Mouse (Mus musculus) intestine, embryonic 14.5 days (tissue): ENCODE data around the gene Slc16a8. TPM values are rescaled to one million over a fixed set of nuclear protein-coding genes. Genes with fewer than 3 reads are reported as not detected.

Experiments
- ATAC-seq: fragments of 200-750 bp; cut with Nextera tagmentation; replicated peaks from 2 replicates; pipeline ENCODE4 v1.8.0; 2017; ENCODE audit warnings: low read depth, moderate number of reproducible peaks, moderate TSS enrichment, moderate library complexity; ENCODE audit not compliant: low FRiP score, low TSS enrichment
- DNase-seq: peaks from one replicate; pipeline ENCODE4 v3.0.0-alpha.2; 2018; ENCODE audit warnings: low spot score
- H3K27ac ChIP-seq: fragments of 300-500 bp; sonication (generic); 2 replicates; pipeline ENCODE4 v1.5.1; 2014; ENCODE audit warnings: low read depth, mild to moderate bottlenecking, control low read depth
- H3K27me3 ChIP-seq: fragments of 300-500 bp; sonication (generic); replicated peaks from 2 replicates; pipeline ENCODE4 v1.6.1; 2014; ENCODE audit warnings: low read length, control low read depth; ENCODE audit not compliant: control insufficient read depth, insufficient read depth
- H3K36me3 ChIP-seq: fragments of 300-500 bp; sonication (generic); 2 replicates; pipeline ENCODE4 v1.6.1; 2014; ENCODE audit warnings: low read length, control low read depth; ENCODE audit not compliant: control insufficient read depth, insufficient read depth
- H3K4me1 ChIP-seq: fragments of 300-500 bp; sonication (generic); replicated peaks from 2 replicates; pipeline ENCODE4 v1.6.1; 2014; ENCODE audit warnings: low read length, control low read depth, mixed read lengths; ENCODE audit not compliant: control insufficient read depth, insufficient read depth
- H3K4me2 ChIP-seq: fragments of 300-500 bp; sonication (generic); 2 replicates; pipeline ENCODE4 v1.6.1; 2014; ENCODE audit warnings: low read length
- H3K4me3 ChIP-seq: fragments of 300-500 bp; sonication (generic); 2 replicates; pipeline ENCODE4 v1.5.1; 2014; ENCODE audit warnings: low read depth, low read length, control low read depth, mixed read lengths
- H3K9ac ChIP-seq: fragments of 300-500 bp; sonication (generic); 2 replicates; pipeline ENCODE4 v1.6.1; 2014; ENCODE audit warnings: mild to moderate bottlenecking, low read length
- H3K9me3 ChIP-seq: fragments of 300-500 bp; sonication (generic); 2 replicates; pipeline ENCODE4 v1.6.1; 2016; ENCODE audit warnings: low read length, control low read depth; ENCODE audit not compliant: control insufficient read depth
- WGBS: fragments of 180-500 bp; shearing (Covaris S2); extraction: QIAGEN DNeasy Blood & Tissue Kit; methylation state at CpG from one replicate; pipeline ENCODE4 v1.1.7; 2014; 5-methylcytosine and 5-hydroxymethylcytosine counted together
- polyA plus RNA-seq: library from polyadenylated mRNA; unstranded; fragments of >200 nt; fragmentation: Nextera tagmentation; extraction: Ambion mirVana; gene quantifications from 2 replicates; pipeline ENCODE4 v1.2.1, GENCODE M21; 2014

The Slc16a8 gene
- polyA plus RNA-seq, 1 experiment from 2014 or later, result 0.19 TPM

- 87% methylated on average over 7 of the region's 7 CpGs for WGBS
- H3K36me3 ChIP-seq, result peaks cover 10% of the 10 kb centered on the region
- no peak overlapping the region for H3K4me2 ChIP-seq
- H3K9me3 ChIP-seq, result no peaks in the 10 kb centered on the region
- no peak overlapping the region for H3K9ac ChIP-seq
- no peak for ATAC-seq
- H3K4me3 ChIP-seq, result no peak overlapping the region
- DNase-seq, result no peak
- H3K27ac ChIP-seq, result no peak overlapping the region
- no peaks in the 10 kb centered on the region for H3K27me3 ChIP-seq
- H3K4me1 ChIP-seq, result no peaks in the 10 kb centered on the region
These were observed 31.6 kb upstream of the Slc16a8 start for GRCm38 (mm10) chr15:79286141-79286540.

DNA sequence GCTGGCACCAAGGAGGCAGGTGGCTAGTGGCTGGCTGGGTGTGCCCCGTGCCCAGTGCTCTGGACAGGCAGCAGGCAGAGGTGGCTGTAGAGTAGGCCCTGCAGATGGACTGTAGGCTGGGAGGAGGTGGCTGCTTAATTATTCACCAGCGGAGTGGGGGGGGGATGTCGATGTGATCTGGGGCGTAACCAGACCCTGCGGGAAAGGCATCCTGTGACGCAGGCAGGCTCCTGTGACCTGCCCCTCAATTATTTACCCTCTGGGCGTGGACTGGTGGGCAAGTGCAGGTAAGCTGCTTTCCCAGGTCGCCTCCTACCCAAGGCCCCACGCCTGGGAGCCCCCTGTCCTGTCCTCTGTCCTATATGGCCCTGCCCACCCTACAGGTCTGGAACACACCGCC is 30.8 kb upstream of the Slc16a8 start, which contains the start of gene Baiap2l2:
Gene Baiap2l2, minus strand, starts transcription at position 139 of the 400 bp plus-strand sequence.
- Histone ChIP-seq H3K9me3 (no peaks in the 10 kb centered on the region), H3K4me1 (no peaks in the 10 kb centered on the region), H3K36me3 (peaks cover 10% of the 10 kb centered on the region), H3K4me2 (0 out of 2 replicates have a peak within 1 kb of the TSS, but pooled peaks have one; percentile 11), H3K9ac (no peak within 1 kb of the TSS), H3K4me3 (no peak within 1 kb of the TSS), H3K27me3 (no peaks in the 10 kb centered on the region), H3K27ac (no peak within 1 kb of the TSS)
- ATAC-seq (peak; percentile 51), DNase-seq (peak; percentile 67)
- WGBS, result 47% methylated on average over 10 of the region's 10 CpGs

- Histone ChIP-seq H3K36me3 (peaks cover 10% of the 10 kb centered on the region), H3K27me3 (no peaks in the 10 kb centered on the region), H3K4me1 (no peaks in the 10 kb centered on the region), H3K9ac (no peak overlapping the region), H3K9me3 (no peaks in the 10 kb centered on the region), H3K27ac (no peak overlapping the region), H3K4me2 (no peak overlapping the region), H3K4me3 (no peak overlapping the region)
- no peak for ATAC-seq
- WGBS, result 70% methylated on average over 4 of the region's 4 CpGs
- DNase-seq, result no peak
These were observed 28.8 kb upstream of the Slc16a8 start for GRCm38 (mm10) chr15:79283371-79283770.

DNA sequence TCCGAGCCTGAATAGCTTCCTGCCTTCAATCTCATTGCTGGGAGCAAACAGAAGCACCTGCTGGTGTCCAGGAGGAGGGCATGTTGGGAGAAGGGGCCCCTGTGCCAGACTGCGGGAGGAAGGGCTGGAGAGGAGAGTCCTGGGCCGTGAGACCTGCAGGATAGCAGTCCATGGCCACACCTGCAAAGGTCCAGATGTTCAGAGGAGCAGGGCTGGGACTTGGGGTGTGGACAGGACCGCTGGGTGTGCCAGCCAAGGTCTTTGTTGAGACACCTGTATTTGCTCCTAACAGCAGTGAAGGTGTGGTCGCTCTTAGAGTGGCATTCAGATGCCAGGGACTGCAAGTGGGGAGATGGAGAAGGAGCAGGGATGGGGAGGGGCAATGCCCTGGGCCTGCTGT is 27.9 kb upstream of the Slc16a8 start:
- no peak overlapping the region for H3K27ac ChIP-seq
- H3K9ac ChIP-seq, result no peak overlapping the region
- ATAC-seq (no peak), DNase-seq (no peak)
- no peaks in the 10 kb centered on the region for H3K9me3 ChIP-seq
- no peaks in the 10 kb centered on the region for H3K4me1 ChIP-seq
- 63% methylated on average over 5 of the region's 5 CpGs for WGBS
- H3K36me3 ChIP-seq, result peaks cover 10% of the 10 kb centered on the region
- H3K4me2 ChIP-seq, result no peak overlapping the region
- H3K27me3 ChIP-seq, result no peaks in the 10 kb centered on the region
- H3K4me3 ChIP-seq, result no peak overlapping the region

- Histone ChIP-seq H3K27me3 (no peaks in the 10 kb centered on the region), H3K27ac (no peak overlapping the region), H3K4me1 (no peaks in the 10 kb centered on the region), H3K4me2 (no peak overlapping the region), H3K9ac (no peak overlapping the region), H3K9me3 (no peaks in the 10 kb centered on the region), H3K4me3 (no peak overlapping the region), H3K36me3 (peaks cover 5% of the 10 kb centered on the region; the same call in 1 of the 2 replicates)
- ATAC-seq (no peak; the same call in 1 of the 2 replicates), DNase-seq (no peak)
- 67% methylated on average over 1 of the region's 1 CpGs for WGBS
These were observed 26.8 kb upstream of the Slc16a8 start for GRCm38 (mm10) chr15:79281389-79281788.

DNA sequence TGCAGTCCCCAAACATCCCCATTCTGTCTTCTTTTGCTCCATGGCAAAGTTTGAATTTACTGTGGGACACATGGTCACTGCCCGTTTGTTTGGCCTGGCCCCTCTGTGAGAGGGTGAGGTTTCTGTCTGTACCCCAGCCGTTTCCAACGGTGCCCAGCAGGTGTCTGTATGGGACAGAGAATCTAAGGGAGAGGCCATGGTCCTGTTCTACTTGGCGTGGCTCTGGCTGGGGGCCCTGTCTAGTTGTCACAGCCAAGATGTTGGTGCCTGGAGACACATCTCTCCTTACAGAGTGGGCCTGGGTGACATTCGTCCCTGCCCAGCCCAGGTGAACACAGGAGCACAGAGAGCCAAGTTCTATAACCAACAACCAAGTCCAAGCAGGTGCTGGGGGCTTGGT is 26.3 kb upstream of the Slc16a8 start:
- Histone ChIP-seq H3K4me3 (no peak overlapping the region), H3K27ac (no peak overlapping the region), H3K36me3 (no peaks in the 10 kb centered on the region), H3K27me3 (no peaks in the 10 kb centered on the region), H3K9me3 (no peaks in the 10 kb centered on the region), H3K4me1 (no peaks in the 10 kb centered on the region), H3K4me2 (no peak overlapping the region), H3K9ac (no peak overlapping the region)
- no peak for ATAC-seq
- WGBS, result 65% methylated on average over 5 of the region's 5 CpGs
- no peak for DNase-seq

- 34% methylated on average over 6 of the region's 6 CpGs for WGBS
- ATAC-seq, result no peak
- no peak overlapping the region for H3K9ac ChIP-seq
- no peaks in the 10 kb centered on the region for H3K27me3 ChIP-seq
- no peaks in the 10 kb centered on the region for H3K36me3 ChIP-seq
- no peak for DNase-seq
- no peak overlapping the region for H3K4me3 ChIP-seq
- no peaks in the 10 kb centered on the region for H3K9me3 ChIP-seq
- H3K27ac ChIP-seq, result no peak overlapping the region
- H3K4me1 ChIP-seq, result no peaks in the 10 kb centered on the region
- H3K4me2 ChIP-seq, result no peak overlapping the region
These were observed 25.6 kb upstream of the Slc16a8 start for GRCm38 (mm10) chr15:79280209-79280608.

DNA sequence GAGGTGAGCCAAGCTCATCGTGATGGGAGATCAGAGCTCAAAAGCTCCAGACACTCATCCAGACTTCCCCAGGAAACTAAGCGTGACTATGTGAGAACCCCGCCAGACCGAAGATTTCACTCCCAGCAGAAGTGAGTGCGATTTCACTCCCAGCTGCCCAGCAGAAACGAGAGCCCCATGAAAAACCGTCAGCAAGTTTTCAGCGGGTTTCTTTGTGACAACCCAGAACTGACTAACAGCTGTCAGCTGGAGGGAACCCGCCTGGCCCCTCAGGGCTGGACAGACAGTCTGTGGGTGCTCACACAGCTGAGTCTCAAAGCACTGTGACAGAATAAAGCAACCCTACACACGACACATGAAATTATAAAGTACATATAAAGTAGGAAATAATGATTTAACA is 23.2 kb upstream of the Slc16a8 start:
- Histone ChIP-seq H3K9ac (no peak overlapping the region), H3K27ac (no peak overlapping the region), H3K27me3 (no peaks in the 10 kb centered on the region), H3K4me2 (no peak overlapping the region), H3K4me3 (no peak overlapping the region), H3K9me3 (no peaks in the 10 kb centered on the region), H3K4me1 (no peaks in the 10 kb centered on the region), H3K36me3 (no peaks in the 10 kb centered on the region)
- ATAC-seq (no peak), DNase-seq (no peak)
- WGBS, result 74% methylated on average over 10 of the region's 10 CpGs

GRCm38 (mm10) chr15:79273020-79273419 is 18.5 kb upstream of the Slc16a8 start:
- ATAC-seq (no peak), DNase-seq (no peak)
- WGBS, result 61% methylated on average over 10 of the region's 10 CpGs
- 0 out of 2 replicates have a peak, but pooled peaks cover 7% of the 10 kb centered on the region for H3K27me3 ChIP-seq
- no peak overlapping the region for H3K4me2 ChIP-seq
- H3K27ac ChIP-seq, result no peak overlapping the region
- no peak overlapping the region for H3K4me3 ChIP-seq
- no peaks in the 10 kb centered on the region for H3K9me3 ChIP-seq
- no peaks in the 10 kb centered on the region for H3K36me3 ChIP-seq
- no peak overlapping the region for H3K9ac ChIP-seq
- H3K4me1 ChIP-seq, result peaks cover 10% of the 10 kb centered on the region; the same call in 1 of the 2 replicates
